Mouse (Mus musculus): ENCODE measurements around the gene Slc7a12. TPM values are rescaled to one million over a fixed set of nuclear protein-coding genes. Genes with fewer than 3 reads are reported as not detected.

Gene Slc7a12
- total RNA-seq (2023) = not detected in 4 replicates

GRCm38 (mm10) chr3:14480397-14480796 lies at the start of gene Slc7a12:
TSS of gene Slc7a12 (plus strand) at chr3:14480697.

Other genes with a start within 250 kb of the Slc7a12 start
- gene 1810022K09Rik, start 130.6 kb downstream of the Slc7a12 start, total RNA-seq (2023) = 104 to 126 TPM (median 114 TPM) in 4 replicates
- 1.8 to 3.2 TPM (median 2.6 TPM) in 4 replicates for gene Car13, start 161.0 kb downstream of the Slc7a12 start, total RNA-seq (2023)